Mouse (Mus musculus) bone marrow, adult 2 months (tissue): ENCODE data around the gene Rab3b. TPM values are rescaled to one million over a fixed set of nuclear protein-coding genes. Genes with fewer than 3 reads are reported as not detected.

Experiments used
- H3K27ac ChIP-seq: fragments of 200-500 bp; 2 replicates; pipeline ENCODE4 v1.5.1; 2012; ENCODE audit warnings: low read depth, mild to moderate bottlenecking, control low read depth, inconsistent platforms, low read length; ENCODE audit not compliant: control insufficient read depth, poor library complexity, insufficient read depth
- H3K4me1 ChIP-seq: fragments of 200-500 bp; 2 replicates; pipeline ENCODE4 v1.6.1; 2011; ENCODE audit warnings: low read length; ENCODE audit not compliant: control insufficient read depth, insufficient read depth
- H3K4me3 ChIP-seq: fragments of 200-500 bp; replicated peaks from 2 replicates; pipeline ENCODE3; 2011; ENCODE audit warnings: mild to moderate bottlenecking, low read depth, low read length, control low read depth; ENCODE audit not compliant: control insufficient read depth
- CTCF ChIP-seq: fragments of 200-500 bp; IDR thresholded peaks from 2 replicates; pipeline ENCODE4 v1.5.1; 2011; ENCODE audit warnings: low read length, control low read depth; ENCODE audit not compliant: control insufficient read depth, insufficient read depth
- POLR2A ChIP-seq: fragments of 200-500 bp; IDR thresholded peaks from 2 replicates; pipeline ENCODE4 v1.6.1; 2011; ENCODE audit warnings: low read depth, mild to moderate bottlenecking, control low read depth, low read length, borderline replicate concordance; ENCODE audit not compliant: control insufficient read depth
- WGBS: fragments of 180-500 bp; shearing (Covaris S2); methylation state at CpG from one replicate; pipeline ENCODE4 v1.1.7; 2018; 5-methylcytosine and 5-hydroxymethylcytosine counted together
- polyA plus RNA-seq: library from polyadenylated mRNA; stranded (reverse); fragments of >200 nt; gene quantifications from 2 replicates; pipeline ENCODE4 v1.2.4, GENCODE M21; 2011; ENCODE audit warnings: low replicate concordance; ENCODE audit not compliant: missing spikeins, insufficient read depth, insufficient read length

Rab3b gene
- polyA plus RNA-seq, 1 experiment: 1.8 TPM

GRCm38 (mm10) chr4:108987473-108987842 lies 108.6 kb downstream of the Rab3b start:
- H3K4me3 ChIP-seq: no peak overlapping the region
- TF ChIP-seq CTCF (no peak), POLR2A (no peak)
- no peaks in the 10 kb centered on the region; the same call in 1 of the 2 replicates for H3K4me1 ChIP-seq
- no peak overlapping the region for H3K27ac ChIP-seq
- WGBS: 30% methylated on average over 4 of the region's 4 CpGs

- Histone ChIP-seq H3K27ac (no peak overlapping the region), H3K4me3 (no peak overlapping the region), H3K4me1 (no peaks in the 10 kb centered on the region; the same call in 1 of the 2 replicates)
- TF ChIP-seq CTCF (no peak), POLR2A (no peak)
- WGBS: 82% methylated on average over 2 of the region's 2 CpGs
These were observed 110.6 kb downstream of the Rab3b start for GRCm38 (mm10) chr4:108989430-108989829.

DNA sequence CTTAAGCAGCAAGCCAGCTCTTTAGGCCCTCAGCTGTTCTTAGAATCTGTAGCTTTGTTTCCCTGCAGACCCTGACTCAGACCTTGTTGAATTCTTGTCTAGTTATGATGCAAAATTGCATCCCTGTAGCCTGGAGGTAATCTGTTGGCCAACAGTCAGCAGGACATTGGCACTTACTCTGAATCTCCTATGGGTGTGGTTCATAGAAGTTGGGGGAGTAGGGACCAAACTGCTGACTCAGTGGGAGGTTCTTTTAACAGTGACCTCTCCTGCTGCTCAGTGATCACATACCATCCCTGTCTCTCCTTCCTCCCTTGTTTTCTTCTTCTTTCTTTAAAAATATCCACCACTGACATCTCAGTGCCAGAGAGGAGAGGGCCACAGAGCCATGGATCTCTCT lies 111.2 kb downstream of the Rab3b start:
- H3K27ac ChIP-seq: no peak overlapping the region
- no peak overlapping the region for H3K4me3 ChIP-seq
- TF ChIP-seq CTCF (no peak), POLR2A (no peak)
- no peaks in the 10 kb centered on the region; the same call in 1 of the 2 replicates for H3K4me1 ChIP-seq

DNA sequence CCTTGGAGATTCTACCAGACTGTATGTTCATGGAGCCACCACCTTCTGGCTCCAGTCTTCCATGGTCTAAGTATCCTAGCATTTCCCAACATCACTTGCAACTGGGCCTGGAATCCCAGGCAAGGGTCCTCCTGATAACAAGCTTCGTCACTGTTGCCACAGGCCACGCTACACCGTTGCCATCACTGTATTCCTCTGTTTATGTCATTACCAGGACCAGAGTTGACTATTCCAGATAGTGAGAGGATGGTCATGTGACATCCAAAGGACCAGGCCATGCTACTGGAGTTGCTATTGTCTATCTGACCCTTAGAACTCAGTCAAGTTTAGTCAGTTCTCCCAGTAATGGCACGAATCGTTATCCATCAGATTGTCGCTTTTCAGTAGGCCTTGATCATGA lies 111.7 kb downstream of the Rab3b start:
- no peak overlapping the region for H3K27ac ChIP-seq
- WGBS: 88% methylated on average over 6 of the region's 6 CpGs

GRCm38 (mm10) chr4:108991811-108992210 lies 112.9 kb downstream of the Rab3b start:
- Histone ChIP-seq H3K27ac (no peak overlapping the region), H3K4me3 (no peak overlapping the region), H3K4me1 (no peaks in the 10 kb centered on the region; the same call in 1 of the 2 replicates)
- TF ChIP-seq POLR2A: no peak
- no peak for TF ChIP-seq CTCF

More for the DNA sequence above, 111.7 kb downstream of the Rab3b start:
- no peak overlapping the region for H3K4me3 ChIP-seq
- TF ChIP-seq CTCF: no peak
- TF ChIP-seq POLR2A: no peak
- no peaks in the 10 kb centered on the region; the same call in 1 of the 2 replicates for H3K4me1 ChIP-seq

Other genes starting within 250 kb of the Rab3b start
- 0.72 TPM in 1 of 2 replicates, not detected in the other for gene 3110021N24Rik, start 159.4 kb upstream of the Rab3b start, polyA plus RNA-seq
- gene Zfyve9, start 98.3 kb upstream of the Rab3b start, polyA plus RNA-seq: 0.25 and 0.92 TPM in 2 replicates
- gene Btf3l4, start 45.4 kb upstream of the Rab3b start, polyA plus RNA-seq: 23.5 and 29.2 TPM in 2 replicates
- gene Txndc12, start 44.5 kb upstream of the Rab3b start, polyA plus RNA-seq: 12.5 and 16.3 TPM in 2 replicates
- gene Kti12, start 31.3 kb upstream of the Rab3b start, polyA plus RNA-seq: 12.1 and 17.1 TPM in 2 replicates
- not detected in 2 replicates for gene A730015C16Rik, start 30.4 kb upstream of the Rab3b start, polyA plus RNA-seq
- gene Nrd1, start 121.6 kb downstream of the Rab3b start, polyA plus RNA-seq: 61.2 and 113 TPM in 2 replicates